Mouse (Mus musculus) heart, postnatal 4 days (tissue): Measurements from ENCODE around the gene Crim1. TPM values are rescaled to one million over a fixed set of nuclear protein-coding genes. Genes with fewer than 3 reads are reported as not detected.
A peak's percentile ranks its signal among the peaks of the same experiment; 100 is the strongest.

ENCODE experiments used
- DNase-seq: peaks from one replicate; pipeline ENCODE4 v3.0.0; 2021
- total RNA-seq, 2 experiments: library from RNA; stranded (reverse); gene quantifications; 2 replicates each; pipeline ENCODE4 v1.2.3; 2021

The Crim1 gene
- total RNA-seq, 2 experiments from 2014 or later, result 40.1 to 42.1 TPM

DNA sequence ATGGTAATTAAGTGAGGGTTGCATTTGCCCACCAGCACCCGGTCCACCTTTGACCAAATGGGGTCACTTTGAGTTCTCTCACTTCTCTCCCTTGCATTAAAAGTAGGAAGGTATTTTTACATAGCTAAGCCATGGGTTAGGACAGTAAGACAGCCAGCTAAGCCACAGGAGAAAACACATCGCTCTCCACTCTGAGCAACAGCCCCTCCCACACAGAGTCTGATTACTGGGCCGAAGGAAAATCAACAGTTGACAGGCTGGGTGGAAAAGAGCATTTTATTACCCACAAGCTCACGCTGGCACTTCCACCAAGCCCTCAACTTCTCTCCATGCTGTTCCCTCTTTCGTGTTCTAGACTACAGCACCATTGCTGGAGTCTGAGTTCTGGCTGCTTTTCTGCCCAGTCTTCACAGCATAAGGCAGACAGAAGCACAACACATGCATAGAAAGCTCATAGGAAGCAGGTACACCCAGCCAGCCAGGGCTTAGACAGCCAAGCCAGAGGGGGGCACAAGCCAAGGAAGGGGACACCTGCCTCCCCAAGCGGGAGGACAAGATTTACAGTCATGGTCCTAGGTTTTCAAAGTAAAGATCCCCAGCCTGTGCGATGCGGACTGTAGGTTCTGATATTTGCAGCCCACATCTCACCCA is 179.2 kb downstream of the Crim1 start:
- DNase-seq, result no peak

DNA sequence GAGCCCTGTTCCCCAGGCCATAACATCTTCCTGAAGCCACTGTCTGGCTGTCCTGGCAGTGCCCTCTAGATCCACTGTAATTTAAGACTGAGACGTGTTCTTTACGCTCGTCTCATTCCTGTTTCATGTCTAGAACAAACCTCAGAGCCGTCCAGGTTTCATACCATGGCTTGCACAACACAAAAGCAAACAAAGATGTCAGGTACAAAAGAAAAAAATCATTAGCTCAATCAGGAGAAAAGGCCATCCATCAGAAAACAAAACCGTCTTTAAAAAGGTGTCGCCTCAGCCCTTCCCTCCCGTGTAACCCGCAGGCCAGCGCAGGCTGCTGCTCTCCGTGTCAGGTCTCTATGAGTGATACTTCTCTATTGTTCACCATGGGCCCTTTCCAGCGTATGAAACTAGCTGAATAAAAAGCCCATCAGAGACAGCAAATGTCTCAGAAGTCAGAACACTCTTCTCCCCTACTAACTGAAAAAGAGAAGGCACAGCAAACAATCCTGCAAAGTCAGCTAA is 179.7 kb downstream of the Crim1 start:
- DNase-seq, result no peak

DNA sequence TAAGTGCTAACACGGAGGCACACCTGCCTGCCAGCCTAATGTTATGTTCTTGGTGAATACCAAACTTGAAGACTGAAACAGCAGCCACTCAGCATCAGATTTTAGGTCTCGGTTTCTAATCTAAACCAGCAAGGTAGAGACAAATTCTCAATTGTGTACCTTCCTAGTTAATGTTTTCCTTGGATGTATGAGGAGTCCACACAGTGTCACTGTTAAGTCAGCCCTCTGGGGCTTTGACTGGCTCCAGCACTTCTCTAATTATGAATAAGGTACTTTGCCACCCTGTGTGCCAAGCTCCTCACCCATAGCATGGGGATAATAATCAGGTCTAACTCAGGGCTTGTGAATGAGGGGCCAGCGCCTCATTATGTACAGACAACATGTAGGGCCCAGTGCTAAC is 182.3 kb downstream of the Crim1 start:
- no peak for DNase-seq

DNA sequence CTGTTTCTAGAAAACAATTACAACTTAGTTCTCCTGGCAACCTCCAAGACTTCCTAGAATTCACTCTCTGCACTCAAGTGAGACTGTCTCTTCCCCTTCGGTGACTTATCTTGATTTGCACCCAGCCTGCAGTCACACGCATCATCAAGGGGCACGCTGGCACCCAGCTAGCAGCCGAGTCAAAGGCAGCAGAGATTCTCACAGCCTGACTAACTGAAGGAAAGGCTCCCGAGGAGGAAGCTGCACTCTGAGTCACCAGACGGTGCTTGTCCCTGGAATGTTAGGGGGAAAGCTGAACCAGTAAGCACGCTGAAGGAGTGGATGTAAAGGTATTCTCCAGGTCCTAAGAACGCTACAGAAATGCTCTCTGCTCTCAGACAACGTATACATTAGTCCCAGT is 187.6 kb downstream of the Crim1 start:
- no peak for DNase-seq

DNA sequence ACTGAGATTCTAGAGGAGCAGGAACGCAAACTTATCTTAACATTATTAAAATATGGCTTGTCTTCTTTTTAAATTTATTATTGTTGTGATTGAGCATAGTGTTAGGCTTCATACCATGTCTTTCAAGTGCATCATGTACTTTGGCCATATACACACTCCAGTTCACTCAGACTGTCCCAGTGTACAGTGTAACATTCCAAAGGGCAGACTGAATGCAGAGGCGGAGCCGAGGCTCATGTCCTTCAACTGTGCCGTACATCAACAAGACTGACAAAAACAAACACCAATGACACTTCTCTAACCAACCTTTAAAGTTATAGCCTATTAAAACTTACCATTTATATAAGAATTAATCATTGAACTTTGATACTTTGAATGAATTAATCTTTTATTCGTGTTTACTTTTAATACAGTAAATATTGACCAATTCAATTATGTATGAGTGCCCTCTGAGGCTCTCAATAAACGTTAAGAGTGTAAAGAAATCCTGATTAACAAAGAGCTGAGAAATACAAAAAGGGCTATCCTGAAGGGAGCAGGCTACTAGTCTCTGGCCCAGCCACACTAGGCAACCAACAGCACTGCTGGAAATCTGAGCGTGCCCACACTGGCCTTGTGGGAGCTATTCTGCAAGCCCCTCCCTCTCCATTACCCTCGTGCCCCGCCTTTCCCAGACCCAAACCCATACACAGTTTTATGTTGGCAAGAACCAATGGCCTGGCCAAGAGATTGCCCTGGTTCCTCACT is 188.2 kb downstream of the Crim1 start:
- no peak for DNase-seq

DNA sequence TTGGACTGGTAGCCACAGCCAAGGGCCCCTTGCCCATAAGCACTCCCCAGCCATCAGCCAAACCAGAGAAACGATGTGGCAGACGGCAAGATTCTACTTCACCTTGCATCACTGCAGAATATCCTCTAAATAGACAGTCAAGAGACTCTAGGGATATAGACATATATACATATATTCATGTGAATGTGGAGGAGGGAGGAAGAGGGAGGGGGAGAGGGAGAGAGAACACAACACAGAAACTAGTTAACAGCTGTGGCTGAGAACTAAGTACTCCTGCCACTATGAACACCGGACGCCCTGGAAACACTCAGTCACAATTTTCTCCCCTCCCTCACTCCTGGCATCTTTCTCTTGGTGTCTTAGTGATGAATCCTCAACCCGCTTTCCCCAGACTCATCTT is 189.5 kb downstream of the Crim1 start:
- DNase-seq, result no peak

DNA sequence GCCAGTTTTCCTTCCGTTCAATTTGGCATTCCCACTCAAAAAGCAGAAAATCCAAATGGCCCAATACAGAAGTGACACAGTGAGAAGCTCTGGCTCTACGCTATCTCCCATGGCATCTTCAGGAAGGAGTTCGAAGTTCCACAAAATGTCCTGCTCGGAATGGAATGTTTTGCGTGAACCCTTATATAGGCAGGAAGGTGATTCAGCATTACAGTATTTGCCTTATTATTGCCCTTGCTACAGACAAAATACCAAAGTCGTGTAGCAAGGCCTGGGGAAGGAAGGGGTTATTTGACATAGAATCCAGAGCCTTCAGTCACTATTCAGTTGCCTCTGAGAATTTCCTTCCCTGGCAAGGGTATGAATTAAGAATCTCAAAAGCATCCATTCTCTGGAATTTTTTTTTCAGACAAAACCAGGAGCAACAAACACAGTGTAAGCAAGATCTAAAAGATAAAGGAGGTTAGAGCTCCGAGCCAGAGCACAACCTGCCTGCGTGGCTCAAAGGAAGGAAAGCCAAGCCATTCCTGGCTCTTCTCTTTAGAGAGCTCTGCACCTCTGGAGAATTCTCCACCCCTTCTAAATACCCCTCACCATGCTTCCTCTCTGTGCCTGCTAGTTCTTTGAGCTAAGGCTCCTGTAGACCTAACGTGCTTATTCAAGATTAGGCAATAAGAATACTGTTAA is 192.5 kb downstream of the Crim1 start:
- DNase-seq, result no peak

DNA sequence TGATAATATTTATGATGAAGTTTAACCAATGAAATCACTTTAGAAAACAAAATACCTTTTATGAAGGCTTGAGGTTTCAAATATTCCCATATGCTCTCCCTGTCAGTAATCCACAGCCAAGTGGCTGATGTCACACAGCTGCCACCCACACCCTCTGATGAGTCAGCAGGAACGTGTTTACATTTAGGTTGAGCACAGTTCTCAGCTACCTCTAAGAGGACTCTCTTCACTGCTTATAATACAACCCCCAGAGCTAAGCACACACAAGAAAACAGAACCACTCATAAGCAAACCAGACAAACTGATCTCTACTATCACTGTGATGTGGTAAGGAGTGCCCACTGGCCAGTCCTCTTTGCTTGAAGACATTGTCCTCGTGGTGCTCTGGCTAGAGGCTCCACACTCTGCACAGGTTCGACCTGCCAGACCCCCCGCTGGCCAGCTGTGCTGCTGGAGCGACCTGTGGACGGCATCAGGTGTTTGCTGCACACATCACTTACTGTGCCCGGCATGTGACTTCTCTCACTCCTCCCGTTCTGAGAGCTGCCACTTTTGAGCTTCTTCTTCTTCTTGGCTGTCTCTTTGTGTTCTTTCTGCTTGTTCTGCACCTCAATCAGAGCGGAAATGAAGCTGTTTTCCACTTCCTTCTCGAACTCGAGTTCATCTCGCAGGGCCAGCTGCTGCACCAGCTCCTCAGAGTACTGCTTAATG is 200.2 kb downstream of the Crim1 start:
- no peak for DNase-seq

DNA sequence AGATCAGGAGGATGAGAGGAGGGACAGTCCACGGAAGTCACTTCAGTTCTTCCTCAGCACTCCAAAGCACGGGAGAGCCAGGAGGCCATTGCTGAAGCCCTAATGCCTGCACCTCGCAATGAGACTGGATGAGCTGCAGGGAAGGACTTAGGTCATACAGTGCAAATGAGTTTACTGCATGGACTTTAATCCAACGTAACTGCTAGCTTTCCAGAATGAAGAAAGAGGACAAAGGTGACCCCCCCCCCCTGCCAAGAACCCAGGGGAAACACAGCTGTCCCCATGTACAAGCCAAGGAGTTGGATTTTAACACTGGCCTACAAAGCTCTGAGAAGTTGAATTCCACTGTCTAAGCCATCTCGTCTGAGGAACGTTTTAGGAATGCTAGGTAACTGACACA is 201.3 kb downstream of the Crim1 start:
- no peak for DNase-seq

DNA sequence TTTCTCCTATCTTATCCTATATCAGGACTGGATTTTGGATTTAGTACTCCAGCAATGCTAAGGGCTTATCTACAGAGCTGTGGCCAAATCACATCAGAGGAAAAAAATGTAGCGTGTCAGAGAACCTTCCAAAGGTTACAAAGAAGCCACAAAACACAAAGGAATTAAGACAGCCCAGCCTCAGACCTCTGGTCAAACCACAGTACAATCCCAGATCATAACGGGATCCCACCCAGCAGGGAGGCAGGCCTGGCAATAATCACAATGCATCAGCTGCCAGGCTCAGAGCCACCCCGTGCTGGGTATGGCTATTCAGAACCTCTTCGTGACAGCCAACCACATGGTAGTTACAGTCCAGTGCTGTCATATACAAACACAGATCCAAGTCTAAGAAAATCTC is 201.7 kb downstream of the Crim1 start:
- DNase-seq, result peak; percentile 25

DNA sequence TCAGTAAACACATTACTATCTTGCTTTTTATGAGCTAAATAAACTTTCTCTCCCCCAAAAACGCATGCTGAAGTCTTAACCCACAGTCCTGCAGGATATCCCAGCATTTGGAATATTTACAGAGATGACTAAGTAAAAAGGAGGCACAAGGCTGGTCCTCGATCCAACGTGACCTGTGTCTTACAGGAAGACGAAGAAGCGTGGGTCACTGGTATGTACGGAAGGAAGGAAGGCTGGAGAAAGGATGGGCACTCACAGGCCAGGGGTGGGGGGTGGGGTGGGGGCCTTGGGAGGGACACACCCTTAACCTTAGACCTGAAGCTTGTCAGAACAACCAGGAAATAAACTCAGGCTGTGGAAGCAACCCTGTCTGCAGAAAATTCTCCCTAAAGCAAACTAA is 202.1 kb downstream of the Crim1 start:
- DNase-seq, result no peak

DNA sequence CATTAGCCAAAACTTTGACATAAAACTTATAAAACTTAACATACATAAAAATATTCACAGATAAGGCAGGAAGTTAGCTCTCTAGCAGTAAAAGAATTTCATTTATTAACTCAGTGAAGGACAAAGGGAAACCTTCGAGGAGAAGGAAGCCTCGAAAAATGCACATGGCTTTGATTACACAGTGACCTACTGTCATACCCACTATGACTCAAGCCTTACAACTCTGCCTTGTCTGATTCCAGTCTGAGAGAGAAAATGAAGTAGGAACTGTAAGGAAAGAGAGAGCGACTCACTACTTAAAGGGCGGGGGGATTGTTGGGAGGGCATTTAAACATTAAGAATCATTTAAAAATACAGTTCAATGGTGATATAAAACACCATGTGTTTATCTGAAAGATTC is 203.2 kb downstream of the Crim1 start:
- no peak for DNase-seq

DNA sequence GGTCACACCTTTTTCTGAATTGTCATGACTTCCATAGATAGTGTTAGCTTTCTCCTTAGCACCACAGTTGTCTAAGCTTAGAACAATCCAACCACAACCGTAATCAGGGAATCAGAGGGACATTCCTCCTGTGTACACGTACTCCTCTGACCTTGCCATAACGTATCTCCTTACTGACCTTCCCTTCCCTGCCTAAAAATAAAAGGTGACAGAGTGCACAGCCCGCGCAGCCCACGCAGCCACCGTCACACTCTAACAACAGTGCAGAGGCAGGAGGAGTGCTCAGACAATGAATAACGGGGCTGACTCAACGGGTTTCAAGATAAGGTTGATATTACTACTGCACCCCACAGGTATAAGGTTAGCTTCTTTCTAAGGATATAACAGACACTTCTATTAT is 203.8 kb downstream of the Crim1 start:
- no peak for DNase-seq

DNA sequence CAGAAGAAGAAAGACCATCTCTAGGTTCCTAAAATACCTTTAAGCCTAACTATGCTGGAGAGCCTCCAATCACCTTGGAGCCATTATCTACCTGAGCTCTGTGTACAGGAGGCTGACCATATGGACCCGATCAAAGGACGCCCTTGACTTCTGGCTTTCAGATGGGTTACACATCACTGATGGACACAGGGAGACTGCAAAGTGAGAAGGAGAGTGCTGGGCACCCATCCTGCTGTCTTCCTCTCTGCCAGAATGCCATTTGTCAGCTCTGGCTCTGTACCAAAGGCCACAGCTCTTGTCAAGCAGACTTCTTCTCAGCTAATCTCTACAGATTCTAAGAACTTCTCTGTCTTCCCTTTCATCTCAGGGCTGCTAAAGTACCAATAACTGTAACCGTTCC is 205.3 kb downstream of the Crim1 start:
- no peak for DNase-seq

DNA sequence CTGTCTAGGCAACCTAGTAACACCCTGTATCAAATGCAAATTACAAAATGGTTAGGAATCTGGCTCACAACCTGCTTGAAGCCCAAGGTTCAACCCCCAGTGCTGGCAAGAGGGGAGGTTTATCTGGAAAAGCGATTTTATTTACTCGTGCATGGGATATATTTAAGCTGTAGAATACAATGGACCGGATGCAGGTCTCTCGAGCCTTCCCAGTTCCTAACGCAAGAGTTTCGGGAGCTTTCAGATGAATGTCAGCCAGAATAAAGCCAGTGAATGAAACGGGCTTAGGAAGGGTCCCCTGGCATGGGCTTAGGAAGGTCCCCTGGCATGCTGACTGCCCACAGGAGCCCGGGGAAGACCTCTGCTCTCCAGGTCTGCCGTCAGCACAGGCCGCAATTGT is 206.8 kb downstream of the Crim1 start:
- no peak for DNase-seq

DNA sequence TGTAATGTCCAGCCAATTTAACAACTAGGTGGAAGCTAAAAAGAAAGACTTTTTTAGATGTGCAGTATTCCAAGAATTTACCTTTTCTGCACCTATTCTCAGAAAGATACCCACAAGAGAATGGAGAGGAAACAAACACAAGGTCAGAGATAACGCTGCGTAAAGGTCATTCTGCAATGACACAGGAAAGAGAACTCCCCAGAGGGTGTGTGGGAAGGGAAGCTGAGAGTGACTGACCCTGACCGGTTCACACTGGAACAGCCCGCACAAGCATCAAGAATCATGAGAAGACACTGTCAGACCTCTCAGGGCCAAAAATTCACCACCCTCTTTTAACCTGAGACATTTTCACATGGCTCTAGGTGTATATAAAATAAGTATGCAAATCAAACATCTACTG is 207.5 kb downstream of the Crim1 start:
- peak; percentile 40 for DNase-seq

DNA sequence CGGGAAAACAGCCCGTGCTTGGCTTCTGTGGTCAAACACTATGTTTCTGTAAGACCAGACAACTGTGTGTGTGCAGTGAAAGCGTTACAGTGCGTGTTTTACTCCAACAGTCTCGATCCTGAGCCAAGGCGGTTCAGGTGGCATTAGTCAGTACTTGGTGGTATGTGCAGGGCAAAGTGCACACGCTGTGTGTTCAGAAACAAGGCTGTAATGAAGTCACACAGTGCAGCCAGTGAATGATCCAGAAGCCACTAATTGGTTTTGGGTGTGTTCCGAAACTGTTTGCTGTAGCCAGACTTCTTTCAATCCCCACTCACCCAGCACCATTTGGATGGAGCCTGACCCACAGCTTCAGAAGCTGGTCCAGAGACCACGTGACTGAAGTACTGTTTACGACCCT is 208.3 kb downstream of the Crim1 start:
- DNase-seq, result no peak

DNA sequence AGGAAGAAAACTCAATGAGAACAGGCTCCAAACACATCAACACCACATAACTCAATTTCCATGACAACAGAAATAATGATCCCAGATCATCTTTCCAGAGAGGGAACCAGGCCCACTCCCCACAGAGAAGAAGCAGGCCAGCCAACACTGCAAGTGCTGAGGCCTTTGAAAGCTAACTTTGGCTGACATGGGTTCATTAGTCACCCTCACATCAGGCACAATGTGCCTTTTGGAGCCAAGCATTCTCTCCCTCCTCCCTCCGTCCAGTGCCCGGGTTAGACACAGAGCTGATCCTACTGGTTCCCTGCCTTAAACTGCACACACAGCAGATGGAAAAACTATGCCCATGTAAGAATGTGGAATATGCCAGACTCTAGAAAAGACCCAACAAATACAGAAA is 209.9 kb downstream of the Crim1 start:
- no peak for DNase-seq

DNA sequence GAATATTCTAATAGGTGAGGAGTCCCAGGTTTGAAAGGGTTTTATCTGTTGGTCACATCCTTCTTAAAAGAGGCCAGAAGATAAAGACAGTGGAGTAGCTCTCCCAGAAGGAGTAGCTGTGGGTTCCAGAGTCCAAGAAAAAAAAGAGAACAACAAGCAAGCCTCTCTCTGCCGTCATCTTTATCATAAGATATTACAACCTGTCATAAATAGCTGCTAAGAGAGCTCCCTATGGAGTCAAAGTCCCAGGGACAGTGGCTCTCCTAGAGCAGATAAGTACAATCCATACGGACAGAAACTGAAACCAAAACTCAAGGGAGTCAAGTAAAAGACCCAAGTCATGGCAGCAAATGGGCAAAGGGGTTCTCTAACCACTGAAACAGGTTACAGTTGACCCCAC is 215.2 kb downstream of the Crim1 start:
- DNase-seq, result no peak

DNA sequence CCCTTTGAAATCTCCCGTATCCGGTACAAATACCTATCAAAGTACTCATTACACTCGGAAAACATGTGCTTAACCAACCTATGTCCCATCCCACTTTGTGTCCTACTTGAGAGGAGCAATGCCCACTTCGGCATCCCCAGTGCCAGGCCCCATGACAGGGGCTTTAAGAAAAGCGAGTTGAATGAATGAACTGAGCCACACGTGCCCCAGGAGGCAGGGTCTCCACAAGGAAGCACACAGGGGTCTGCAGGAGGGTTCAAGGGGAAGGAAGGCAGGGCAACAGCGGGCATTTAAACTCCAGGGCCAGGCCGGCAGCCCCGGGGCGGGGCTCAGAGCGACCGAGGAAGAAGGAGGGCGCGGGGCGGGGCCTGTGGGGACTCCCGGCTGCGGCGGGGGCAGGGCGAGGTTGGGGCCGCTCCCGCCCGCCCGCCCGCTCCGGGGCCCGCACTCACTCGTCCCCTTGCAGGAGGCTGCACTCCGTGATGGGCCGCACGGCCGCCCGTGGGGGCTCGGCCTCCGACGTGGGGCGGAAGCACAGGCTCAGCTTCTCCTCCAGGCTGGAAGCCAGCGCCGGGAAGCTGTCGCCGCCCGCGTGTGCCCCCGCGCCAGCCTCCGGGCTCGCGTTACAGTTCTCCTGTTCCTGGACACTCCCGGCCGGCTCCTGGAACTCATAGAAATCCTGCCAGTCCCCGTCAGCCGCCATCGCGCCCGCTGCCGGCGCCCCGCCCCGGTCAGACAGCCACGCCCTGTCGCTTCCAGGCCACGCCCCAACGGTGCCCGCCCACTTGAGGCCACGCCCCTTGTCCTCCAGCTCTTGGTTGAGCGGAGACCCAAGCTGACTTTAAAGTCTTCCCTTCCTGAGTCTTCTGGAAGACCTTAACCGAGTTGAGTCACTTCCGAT is 217.6 kb downstream of the Crim1 start, which contains the start of gene Fez2:
Fez2 (minus strand) TSS at position 772 of the 901 bp plus-strand sequence.
- peak; percentile 98 for DNase-seq

DNA sequence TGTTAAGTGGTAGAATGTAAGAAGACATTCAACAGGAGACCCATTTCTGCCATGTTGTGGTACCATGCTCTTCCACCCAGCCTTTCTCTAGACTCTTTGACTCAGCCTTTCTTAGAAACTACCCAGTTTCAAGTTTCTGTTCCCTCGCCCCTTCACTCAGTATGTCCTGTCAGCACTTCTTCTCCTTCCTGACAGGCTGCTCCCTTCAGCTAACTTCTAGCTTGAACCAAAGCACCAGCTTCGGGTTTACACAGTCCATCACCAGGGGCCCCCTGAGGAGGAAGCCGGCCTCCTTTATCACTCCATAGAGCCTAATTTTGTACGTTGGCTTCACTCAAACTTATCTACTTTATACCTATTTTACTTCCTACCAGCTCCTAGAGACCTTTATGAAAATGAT is 219.2 kb downstream of the Crim1 start:
- DNase-seq, result no peak

DNA sequence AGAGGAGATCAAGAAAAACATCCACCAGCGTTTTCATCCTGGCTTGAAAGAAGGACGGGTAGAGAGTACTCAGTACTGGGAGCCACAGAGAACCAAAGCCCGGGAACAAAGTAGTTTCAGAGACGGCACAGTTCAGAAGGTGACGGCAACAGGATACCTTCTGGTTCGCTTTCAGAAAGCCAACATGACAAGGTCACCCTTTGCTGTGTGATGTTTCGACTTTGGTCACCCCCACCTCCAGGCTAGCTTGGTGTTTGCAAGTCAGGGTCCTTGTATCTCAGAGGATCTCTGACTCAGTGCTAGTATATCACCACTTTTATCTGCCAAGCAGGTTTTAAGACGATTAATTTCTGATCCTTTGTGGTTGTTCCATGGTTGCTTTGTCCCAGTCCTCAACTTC is 225.0 kb downstream of the Crim1 start:
- no peak for DNase-seq
